Mouse (Mus musculus): ENCODE results near the gene Dcst1.

GRCm38 (mm10) chr3:89364631-89365030, 422 bp downstream of the Dcst1 start:
- TF ChIP-seq FOSL1 (IDR thresholded peaks at IDR 0.05; ENCODE audit: insufficient read depth, low read length, poor library complexity, severe bottlenecking): no peak
- TF ChIP-seq CTCF (IDR thresholded peaks at IDR 0.05; ENCODE audit: control insufficient read depth, insufficient read depth, insufficient read length): no peak
- TF ChIP-seq USF1 (IDR thresholded peaks at IDR 0.05; ENCODE audit: low read depth): no peak
- no peak for TF ChIP-seq MAX (IDR thresholded peaks at IDR 0.05)
